Mouse (Mus musculus): Measurements from ENCODE around the gene Sox12. TPM values are rescaled to one million over a fixed set of nuclear protein-coding genes. Genes with fewer than 3 reads are reported as not detected.

Gene Sox12
- total and polyA plus RNA-seq, 2 experiments from 2014 or later: 10.1 to 49.7 TPM

GRCm38 (mm10) chr2:152414591-152415165 is 16.8 kb upstream of the Sox12 start, which contains the start of gene Zcchc3:
Zcchc3 (minus strand) TSS chr2:152415027.
- WGBS: under 1% methylated on average over 65 of the region's 65 CpGs
- peak; percentile 87 for ATAC-seq
- H3K27me3 ChIP-seq (ENCODE audit: insufficient read depth, low read length): no peaks in the 10 kb centered on the region
- peak; percentile 94 for DNase-seq (ENCODE audit: low spot score)
- H3K36me3 ChIP-seq (ENCODE audit: insufficient read depth, low read length): no peaks in the 10 kb centered on the region
- no peaks in the 10 kb centered on the region for H3K9me3 ChIP-seq (ENCODE audit: low read length)
- peak within 1 kb of the TSS; percentile 97 for H3K9ac ChIP-seq (replicated peaks; ENCODE audit: low read length)
- peak within 1 kb of the TSS; percentile 91 for H3K4me3 ChIP-seq (ENCODE audit: low read length)
- peak within 1 kb of the TSS; percentile 98 for H3K27ac ChIP-seq
- H3K4me2 ChIP-seq (ENCODE audit: low read depth, low read length): peak within 1 kb of the TSS; percentile 73
- peaks cover 17% of the 10 kb centered on the region for H3K4me1 ChIP-seq (ENCODE audit: insufficient read depth, low read length)
- no peak for TF ChIP-seq CTCF (IDR thresholded peaks at IDR 0.05; ENCODE audit: low read depth)

- H3K4me3 ChIP-seq (ENCODE audit: low read length): peak overlapping the region; percentile 91
- peak overlapping the region; percentile 97 for H3K9ac ChIP-seq (replicated peaks; ENCODE audit: low read length)
- H3K36me3 ChIP-seq (ENCODE audit: insufficient read depth, low read length): no peaks in the 10 kb centered on the region
- peak overlapping the region; percentile 73 for H3K4me2 ChIP-seq (ENCODE audit: low read depth, low read length)
- DNase-seq (ENCODE audit: low spot score) (peak; percentile 56), ATAC-seq (peak; percentile 25)
- H3K4me1 ChIP-seq (ENCODE audit: insufficient read depth, low read length): peaks cover 17% of the 10 kb centered on the region
- peak overlapping the region; percentile 98 for H3K27ac ChIP-seq
- WGBS: 1% methylated on average over 85 of the region's 86 CpGs
- no peaks in the 10 kb centered on the region for H3K27me3 ChIP-seq (ENCODE audit: insufficient read depth, low read length)
- no peaks in the 10 kb centered on the region for H3K9me3 ChIP-seq (ENCODE audit: low read length)
- TF ChIP-seq CTCF (IDR thresholded peaks at IDR 0.05; ENCODE audit: low read depth): no peak
Observed at GRCm38 (mm10) chr2:152413765-152414584, 16.1 kb upstream of the Sox12 start.

- peak overlapping the region; percentile 73 for H3K4me2 ChIP-seq (ENCODE audit: low read depth, low read length)
- H3K9me3 ChIP-seq (ENCODE audit: low read length): no peaks in the 10 kb centered on the region
- H3K27me3 ChIP-seq (ENCODE audit: insufficient read depth, low read length): no peaks in the 10 kb centered on the region
- no peak for TF ChIP-seq CTCF (IDR thresholded peaks at IDR 0.05; ENCODE audit: low read depth)
- peak overlapping the region; percentile 97 for H3K9ac ChIP-seq (replicated peaks; ENCODE audit: low read length)
- DNase-seq (ENCODE audit: low spot score): no peak
- H3K4me1 ChIP-seq (ENCODE audit: insufficient read depth, low read length): peaks cover 17% of the 10 kb centered on the region
- no peaks in the 10 kb centered on the region for H3K36me3 ChIP-seq (ENCODE audit: insufficient read depth, low read length)
- 3% methylated on average over 21 of the region's 21 CpGs for WGBS
- peak overlapping the region; percentile 98 for H3K27ac ChIP-seq
- H3K4me3 ChIP-seq (ENCODE audit: low read length): peak overlapping the region; percentile 91
- ATAC-seq: no peak
Observed at GRCm38 (mm10) chr2:152413158-152413764, 15.4 kb upstream of the Sox12 start.

GRCm38 (mm10) chr2:152412526-152413157 is 14.8 kb upstream of the Sox12 start:
- H3K4me3 ChIP-seq (ENCODE audit: low read length): peak overlapping the region; percentile 91
- H3K36me3 ChIP-seq (ENCODE audit: insufficient read depth, low read length): no peaks in the 10 kb centered on the region
- no peaks in the 10 kb centered on the region for H3K27me3 ChIP-seq (ENCODE audit: insufficient read depth, low read length)
- peak overlapping the region; percentile 98 for H3K27ac ChIP-seq
- peak overlapping the region; percentile 73 for H3K4me2 ChIP-seq (ENCODE audit: low read depth, low read length)
- H3K4me1 ChIP-seq (ENCODE audit: insufficient read depth, low read length): peaks cover 17% of the 10 kb centered on the region
- DNase-seq (ENCODE audit: low spot score): peak; percentile 60
- no peak for TF ChIP-seq CTCF (IDR thresholded peaks at IDR 0.05; ENCODE audit: low read depth)
- peak overlapping the region; percentile 97; the same call in 1 of the 2 replicates for H3K9ac ChIP-seq (replicated peaks; ENCODE audit: low read length)
- no peaks in the 10 kb centered on the region for H3K9me3 ChIP-seq (ENCODE audit: low read length)
- 5% methylated on average over 15 of the region's 15 CpGs for WGBS
- no peak for ATAC-seq

GRCm38 (mm10) chr2:152411471-152411870 is 13.6 kb upstream of the Sox12 start:
- Histone ChIP-seq H3K36me3 (ENCODE audit: insufficient read depth, low read length) (no peaks in the 10 kb centered on the region), H3K4me2 (ENCODE audit: low read depth, low read length) (peak overlapping the region; percentile 73), H3K27me3 (ENCODE audit: insufficient read depth, low read length) (no peaks in the 10 kb centered on the region), H3K27ac (peak overlapping the region; percentile 98), H3K9ac (replicated peaks; ENCODE audit: low read length) (peak overlapping the region; percentile 41; the same call in 1 of the 2 replicates), H3K4me3 (ENCODE audit: low read length) (peak overlapping the region; percentile 91), H3K4me1 (ENCODE audit: insufficient read depth, low read length) (peaks cover 17% of the 10 kb centered on the region), H3K9me3 (ENCODE audit: low read length) (no peaks in the 10 kb centered on the region)
- TF ChIP-seq CTCF (IDR thresholded peaks at IDR 0.05; ENCODE audit: low read depth): no peak
- ATAC-seq (no peak), DNase-seq (ENCODE audit: low spot score) (no peak)
- WGBS: 10% methylated on average over 7 of the region's 7 CpGs

GRCm38 (mm10) chr2:152410971-152411371 is 13.1 kb upstream of the Sox12 start:
- Histone ChIP-seq H3K36me3 (ENCODE audit: insufficient read depth, low read length) (no peaks in the 10 kb centered on the region), H3K4me2 (ENCODE audit: low read depth, low read length) (peak overlapping the region; percentile 73), H3K27ac (peak overlapping the region; percentile 98), H3K27me3 (ENCODE audit: insufficient read depth, low read length) (no peaks in the 10 kb centered on the region), H3K9ac (replicated peaks; ENCODE audit: low read length) (peak overlapping the region; percentile 41; the same call in 1 of the 2 replicates), H3K9me3 (ENCODE audit: low read length) (no peaks in the 10 kb centered on the region), H3K4me1 (ENCODE audit: insufficient read depth, low read length) (peaks cover 17% of the 10 kb centered on the region), H3K4me3 (ENCODE audit: low read length) (peak overlapping the region; percentile 91)
- no peak for TF ChIP-seq CTCF (IDR thresholded peaks at IDR 0.05; ENCODE audit: low read depth)
- ATAC-seq (peak; percentile 54), DNase-seq (ENCODE audit: low spot score) (peak; percentile 89)
- WGBS: 1% methylated on average over 15 of the region's 15 CpGs
